Mouse (Mus musculus) lung, postnatal 4 days (tissue): ENCODE measurements around the gene Tcf7l1.

Experiments
- DNase-seq, 2 experiments: peaks; one replicate each; pipeline ENCODE4 v3.0.0; 2021

Gene Tcf7l1

GRCm38 (mm10) chr6:72783780-72784179 lies 5.3 kb downstream of the Tcf7l1 start:
- DNase-seq = no peak

- peak in 1 of 2 experiments; percentile 18 for DNase-seq
Measured at GRCm38 (mm10) chr6:72778779-72779776, 10.0 kb downstream of the Tcf7l1 start.

GRCm38 (mm10) chr6:72777212-72777611 lies 11.8 kb downstream of the Tcf7l1 start:
- no peak for DNase-seq

- no peak for DNase-seq
Measured at GRCm38 (mm10) chr6:72774275-72774674, 14.8 kb downstream of the Tcf7l1 start.

GRCm38 (mm10) chr6:72769915-72770776 lies 18.9 kb downstream of the Tcf7l1 start:
- no peak for DNase-seq

GRCm38 (mm10) chr6:72769343-72769742 lies 19.7 kb downstream of the Tcf7l1 start:
- no peak for DNase-seq

GRCm38 (mm10) chr6:72768804-72769203 lies 20.2 kb downstream of the Tcf7l1 start:
- peak; percentile 71 to 80 for DNase-seq

GRCm38 (mm10) chr6:72768097-72768496 lies 21.0 kb downstream of the Tcf7l1 start:
- no peak for DNase-seq

GRCm38 (mm10) chr6:72763616-72764015 lies 25.4 kb downstream of the Tcf7l1 start:
- no peak for DNase-seq

- DNase-seq = no peak
Measured at GRCm38 (mm10) chr6:72761645-72762044, 27.4 kb downstream of the Tcf7l1 start.

- no peak for DNase-seq
Measured at GRCm38 (mm10) chr6:72758239-72759017, 30.6 kb downstream of the Tcf7l1 start.

- peak; percentile 51 to 73 for DNase-seq
Measured at GRCm38 (mm10) chr6:72755267-72755889, 33.7 kb downstream of the Tcf7l1 start.

- no peak for DNase-seq
Measured at GRCm38 (mm10) chr6:72754215-72754614, 34.8 kb downstream of the Tcf7l1 start.

GRCm38 (mm10) chr6:72753782-72754181 lies 35.3 kb downstream of the Tcf7l1 start:
- no peak for DNase-seq

GRCm38 (mm10) chr6:72752824-72753223 lies 36.2 kb downstream of the Tcf7l1 start:
- no peak for DNase-seq

- DNase-seq = no peak
Measured at GRCm38 (mm10) chr6:72751210-72751609, 37.8 kb downstream of the Tcf7l1 start.

GRCm38 (mm10) chr6:72748882-72749437 lies 40.1 kb downstream of the Tcf7l1 start:
- no peak for DNase-seq

GRCm38 (mm10) chr6:72748421-72748820 lies 40.6 kb downstream of the Tcf7l1 start:
- no peak for DNase-seq

- DNase-seq = no peak
Measured at GRCm38 (mm10) chr6:72747814-72748213, 41.2 kb downstream of the Tcf7l1 start.

GRCm38 (mm10) chr6:72747156-72747555 lies 41.9 kb downstream of the Tcf7l1 start:
- no peak for DNase-seq

GRCm38 (mm10) chr6:72745781-72746180 lies 43.3 kb downstream of the Tcf7l1 start:
- no peak for DNase-seq
